Mouse (Mus musculus) brain, embryonic 18.5 days (tissue): Measurements from ENCODE around the gene Asb7.

Experiments used
- DNase-seq: peaks from one replicate; pipeline ENCODE4 v3.0.0-alpha.2; 2012; ENCODE audit warnings: low read depth, low spot score

Gene Asb7

DNA sequence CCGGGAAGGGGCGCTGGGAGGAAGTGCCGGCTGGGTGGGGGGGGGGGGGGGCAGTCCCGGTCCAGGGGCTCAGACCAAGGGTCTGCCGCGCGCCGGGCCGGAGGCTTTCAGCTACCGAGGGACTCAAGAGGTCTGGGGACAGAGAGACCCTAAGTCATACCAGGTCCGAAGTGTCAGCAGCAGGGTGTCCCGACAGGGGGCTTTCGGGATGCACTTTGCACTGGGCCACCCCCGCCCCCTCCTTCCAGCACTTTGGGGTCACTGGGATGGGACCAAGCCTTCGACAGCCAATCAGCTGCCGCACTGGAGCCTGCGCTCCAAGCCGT lies at the start of gene Asb7:
Asb7 (minus strand) TSS at position 303 of the 326 bp plus-strand sequence.
- peak; percentile 2 for DNase-seq

- DNase-seq = no peak
These were observed 48.0 kb upstream of the Asb7 start for GRCm38 (mm10) chr7:66737418-66737817.

- no peak for DNase-seq
These were observed 45.6 kb upstream of the Asb7 start for GRCm38 (mm10) chr7:66734993-66735392.

- DNase-seq = no peak
These were observed 45.1 kb upstream of the Asb7 start for GRCm38 (mm10) chr7:66734466-66734865.

- no peak for DNase-seq
These were observed 44.5 kb upstream of the Asb7 start for GRCm38 (mm10) chr7:66733882-66734281.

GRCm38 (mm10) chr7:66733431-66733830 lies 44.0 kb upstream of the Asb7 start:
- no peak for DNase-seq

DNA sequence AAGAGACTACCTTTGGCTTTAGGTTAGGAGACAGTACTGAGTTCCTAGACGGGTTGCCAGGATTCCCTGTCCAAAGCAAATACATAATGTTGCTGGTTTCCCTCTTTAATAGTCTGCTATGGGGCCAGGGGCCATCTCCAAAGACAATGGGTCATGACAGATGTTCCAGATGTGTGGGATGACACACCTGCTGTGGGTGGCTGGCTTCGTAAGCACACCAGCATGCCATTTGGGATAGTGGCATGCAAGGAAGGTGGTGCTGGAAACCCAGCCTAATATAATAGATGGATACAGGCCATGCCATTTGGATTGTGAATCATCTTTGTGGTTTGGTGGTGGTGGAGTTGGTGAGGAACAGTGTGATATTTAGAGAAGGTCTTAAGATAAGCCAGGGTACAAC lies 39.8 kb upstream of the Asb7 start:
- DNase-seq = no peak

DNA sequence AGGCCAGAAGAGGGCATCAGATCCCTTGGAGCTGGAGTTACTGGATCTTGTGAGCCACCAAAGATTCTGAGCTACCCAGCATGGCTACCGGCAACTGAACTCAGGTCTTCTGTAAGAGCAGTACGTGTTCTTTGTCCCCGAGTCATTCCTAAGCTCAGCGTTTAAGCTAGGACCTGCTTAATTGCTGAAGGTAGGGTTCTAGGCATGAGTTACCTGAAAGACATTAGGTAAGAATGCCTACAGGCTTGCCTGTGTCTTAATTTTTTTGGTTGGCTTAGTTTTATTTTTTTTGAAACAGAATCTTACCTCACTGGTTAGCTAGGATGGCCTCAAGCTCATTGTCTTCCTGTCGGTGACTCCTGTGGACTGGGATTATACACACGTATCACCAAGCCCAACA lies 38.7 kb upstream of the Asb7 start:
- no peak for DNase-seq

DNA sequence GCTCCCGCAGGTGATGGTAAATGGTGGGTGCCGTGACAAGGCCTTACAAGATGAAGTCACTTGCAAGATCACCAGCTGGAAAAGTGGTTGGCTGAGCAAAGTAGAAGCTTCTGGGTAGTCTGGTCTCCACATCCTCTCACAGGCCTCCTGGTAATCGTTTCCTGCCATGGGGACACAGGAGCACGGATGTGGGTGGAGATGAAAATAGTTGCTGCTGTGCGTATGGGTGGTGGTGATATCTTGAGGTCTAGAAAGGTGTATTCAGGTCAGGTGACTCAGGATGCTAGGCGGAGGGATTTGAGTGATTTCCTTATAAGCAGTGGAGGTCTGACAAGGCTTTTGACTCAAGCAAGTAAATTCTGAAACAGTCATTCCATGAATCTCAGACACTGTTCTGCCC lies 35.6 kb upstream of the Asb7 start:
- no peak for DNase-seq

GRCm38 (mm10) chr7:66724514-66724913 lies 35.1 kb upstream of the Asb7 start:
- no peak for DNase-seq

GRCm38 (mm10) chr7:66711166-66711565 lies 21.8 kb upstream of the Asb7 start:
- no peak for DNase-seq

DNA sequence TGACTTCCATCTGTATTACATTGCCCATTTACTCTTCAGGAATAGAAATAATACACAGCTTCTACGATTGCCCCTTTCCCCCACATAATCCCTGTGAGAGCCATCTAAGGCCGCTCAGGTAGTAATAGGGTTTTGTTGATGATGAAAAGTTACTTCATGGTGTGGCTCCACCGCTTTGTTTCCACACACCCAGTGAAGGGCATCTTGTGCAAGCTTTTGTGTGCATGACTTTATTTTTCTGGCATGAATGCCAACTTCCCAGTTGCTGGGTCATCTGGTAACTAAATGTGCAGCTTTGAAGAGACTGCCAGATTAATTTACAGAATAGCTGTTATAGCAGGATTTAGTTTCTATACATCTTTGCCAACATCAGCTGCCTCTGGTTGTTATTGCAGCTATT lies 15.2 kb upstream of the Asb7 start:
- DNase-seq = no peak

DNA sequence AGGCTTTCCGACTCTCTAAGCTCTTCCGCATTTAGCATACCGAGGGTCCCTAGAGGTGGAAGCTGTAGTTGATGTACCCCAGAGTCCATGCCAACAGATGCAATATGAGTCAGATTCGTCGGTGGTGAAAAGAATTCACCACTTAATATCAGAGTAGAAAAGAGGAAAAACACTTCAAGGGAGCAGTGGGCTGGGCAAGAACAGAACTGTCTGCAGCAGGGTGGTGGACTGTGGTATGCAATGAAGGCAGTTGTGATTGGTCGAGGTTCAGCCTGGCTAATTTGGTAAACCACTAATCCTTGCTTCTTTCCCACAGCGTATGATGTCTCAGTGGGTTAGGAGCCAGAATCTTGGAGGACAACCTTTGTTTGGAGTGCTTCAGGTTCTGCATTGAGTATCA lies 13.3 kb upstream of the Asb7 start:
- no peak for DNase-seq

DNA sequence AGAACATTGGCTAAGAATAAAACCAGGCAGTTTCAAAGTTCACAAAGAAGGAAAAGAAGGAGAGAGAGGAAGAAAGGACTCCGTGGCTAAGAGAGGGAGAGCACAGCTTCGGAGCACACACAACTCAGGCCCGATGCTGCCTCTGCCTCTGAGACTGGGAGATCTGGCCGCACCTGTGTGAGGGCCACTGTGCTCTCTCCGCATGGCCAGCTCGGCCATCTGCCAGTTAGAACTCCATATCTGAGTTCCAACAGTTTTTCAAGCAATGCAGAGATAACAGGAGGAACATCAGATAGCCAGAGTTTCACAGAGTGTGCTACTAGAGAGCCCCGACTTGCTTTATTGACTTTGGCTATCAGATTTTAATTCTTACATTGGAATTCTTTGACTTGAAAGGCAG lies 5.1 kb upstream of the Asb7 start:
- DNase-seq = no peak

GRCm38 (mm10) chr7:66689620-66690360 lies 394 bp upstream of the Asb7 start, which contains the start of gene Lins1:
TSS of gene Lins1 (plus strand) at chr7:66689889.
- DNase-seq = peak; percentile 100

- DNase-seq = no peak
These were observed 675 bp downstream of the Asb7 start for GRCm38 (mm10) chr7:66688721-66689120.

GRCm38 (mm10) chr7:66682119-66682863 lies 7.1 kb downstream of the Asb7 start:
- DNase-seq = no peak

DNA sequence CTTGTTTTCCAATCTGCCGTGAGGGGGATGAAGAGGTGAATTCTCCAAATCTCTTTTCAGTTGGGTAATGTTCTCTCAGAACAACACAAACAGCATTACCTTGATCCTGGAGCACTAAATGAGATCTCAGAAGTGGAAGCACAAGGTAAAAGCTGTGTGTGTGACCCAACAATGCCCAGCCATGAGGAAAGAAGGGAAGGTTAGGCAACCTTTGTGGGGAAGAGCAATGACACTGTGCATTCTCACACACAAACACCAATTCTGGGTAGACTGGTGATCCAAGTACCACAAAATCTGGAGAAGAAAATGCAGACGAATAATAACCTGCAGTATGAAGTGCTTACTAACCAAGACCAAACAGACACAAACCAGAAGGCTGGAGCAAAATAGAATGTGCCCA lies 13.6 kb downstream of the Asb7 start:
- no peak for DNase-seq

DNA sequence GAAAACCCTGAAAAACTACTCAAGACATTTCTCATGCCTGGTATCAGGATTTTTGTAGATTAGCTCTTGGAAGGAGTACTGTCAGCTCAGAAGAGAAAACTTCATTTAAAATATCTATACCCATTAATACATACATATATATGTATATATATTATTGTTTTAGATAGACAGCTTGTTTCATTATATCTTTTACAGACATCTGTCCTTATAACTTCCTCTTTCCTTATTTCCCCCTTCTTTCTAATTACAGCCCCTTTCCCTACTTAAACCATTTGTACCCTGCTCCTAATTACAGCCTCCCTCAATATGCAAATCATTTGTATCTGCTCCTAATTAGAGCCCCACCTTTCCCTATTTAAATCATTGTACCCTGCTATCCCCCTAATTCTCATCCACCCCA lies 22.3 kb downstream of the Asb7 start:
- DNase-seq = no peak

GRCm38 (mm10) chr7:66663548-66663947 lies 25.8 kb downstream of the Asb7 start:
- DNase-seq = no peak

DNA sequence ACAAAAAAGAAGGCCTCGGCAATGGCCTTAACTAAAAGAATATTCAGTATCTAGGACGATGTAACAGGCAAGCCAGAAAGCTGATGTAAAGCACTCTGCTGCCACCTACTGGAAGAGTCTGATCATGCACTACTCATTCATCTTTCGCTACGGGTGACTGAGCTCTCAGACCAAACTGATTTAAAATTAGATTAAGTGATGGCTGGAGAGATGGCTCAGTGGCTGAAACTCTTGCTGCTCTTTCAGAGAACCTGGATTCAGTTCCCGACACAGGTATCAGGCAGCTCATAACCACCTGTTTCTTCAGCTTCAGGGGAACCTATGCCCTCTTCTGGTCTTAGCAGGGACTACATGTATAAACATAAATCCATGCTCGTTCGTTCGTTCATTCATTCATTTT lies 27.8 kb downstream of the Asb7 start:
- DNase-seq = peak; percentile 60

GRCm38 (mm10) chr7:66660972-66661371 lies 28.4 kb downstream of the Asb7 start:
- no peak for DNase-seq

DNA sequence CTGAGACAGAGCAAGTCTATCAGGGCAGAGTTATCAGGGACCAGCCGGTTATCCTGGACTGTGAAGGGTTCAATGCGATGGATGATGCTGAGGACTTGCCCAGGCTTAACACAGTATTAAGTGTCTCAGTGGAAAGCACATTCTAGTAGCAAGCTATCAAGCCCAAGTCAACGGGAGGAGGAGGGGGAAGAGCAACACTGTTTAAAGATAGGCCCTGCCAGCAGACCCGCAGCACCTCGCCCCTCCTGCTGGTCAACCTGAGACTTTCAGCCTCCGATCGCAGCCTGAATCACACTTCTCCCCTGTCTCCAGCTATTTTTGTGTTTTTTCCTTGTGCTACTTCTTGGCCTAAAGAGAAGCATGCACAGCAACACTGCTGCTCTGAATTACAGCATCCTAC lies 29.1 kb downstream of the Asb7 start:
- DNase-seq = no peak
